Mouse (Mus musculus) neural tube, embryonic 11.5 days (tissue): ENCODE measurements around the gene Ifitm7. TPM values are rescaled to one million over a fixed set of nuclear protein-coding genes. Genes with fewer than 3 reads are reported as not detected.

ENCODE experiments used
- ATAC-seq: fragments of 200-750 bp; cut with Nextera tagmentation; 2 replicates; pipeline ENCODE4 v1.8.0; 2017; ENCODE audit warnings: moderate number of reproducible peaks, mild to moderate bottlenecking, moderate TSS enrichment, moderate library complexity; ENCODE audit not compliant: insufficient read depth, low FRiP score, low TSS enrichment
- DNase-seq: peaks from one replicate; pipeline ENCODE4 v3.0.0-alpha.2; 2015; ENCODE audit warnings: low spot score
- H3K27ac ChIP-seq: fragments of 300-500 bp; sonication (generic); 2 replicates; pipeline ENCODE4 v1.5.1; 2014; ENCODE audit warnings: low read depth, mild to moderate bottlenecking, low read length
- H3K27me3 ChIP-seq: fragments of 300-500 bp; sonication (generic); 2 replicates; pipeline ENCODE4 v1.6.1; 2014; ENCODE audit warnings: mild to moderate bottlenecking, low read length, mixed read lengths; ENCODE audit not compliant: control insufficient read depth, insufficient read depth
- H3K36me3 ChIP-seq: fragments of 300-500 bp; sonication (generic); 2 replicates; pipeline ENCODE4 v1.6.1; 2014; ENCODE audit warnings: mild to moderate bottlenecking, low read length, moderate library complexity, mixed read lengths; ENCODE audit not compliant: control insufficient read depth, insufficient read depth
- H3K4me1 ChIP-seq: fragments of 300-500 bp; sonication (generic); 2 replicates; pipeline ENCODE4 v1.6.1; 2014; ENCODE audit warnings: low read length, mixed read lengths; ENCODE audit not compliant: control insufficient read depth, insufficient read depth
- H3K4me2 ChIP-seq: fragments of 300-500 bp; sonication (generic); 2 replicates; pipeline ENCODE4 v1.6.1; 2014; ENCODE audit warnings: low read depth, mild to moderate bottlenecking, moderate library complexity
- H3K4me3 ChIP-seq: fragments of 300-500 bp; sonication (generic); 2 replicates; pipeline ENCODE4 v1.5.1; 2014; ENCODE audit warnings: low read depth, low read length
- H3K9ac ChIP-seq: fragments of 300-500 bp; sonication (generic); 2 replicates; pipeline ENCODE4 v1.6.1; 2014; ENCODE audit warnings: mild to moderate bottlenecking, low read length
- H3K9me3 ChIP-seq: fragments of 300-500 bp; sonication (generic); 2 replicates; pipeline ENCODE4 v1.6.1; 2016; ENCODE audit warnings: low read length; ENCODE audit not compliant: control insufficient read depth
- WGBS: fragments of 180-500 bp; shearing (Covaris S2); extraction: QIAGEN DNeasy Blood & Tissue Kit; methylation state at CpG from one replicate; pipeline ENCODE4 v1.1.7; 2014; 5-methylcytosine and 5-hydroxymethylcytosine counted together
- polyA plus RNA-seq: library from polyadenylated mRNA; unstranded; fragments of >200 nt; fragmentation: Nextera tagmentation; extraction: Ambion mirVana; gene quantifications from 2 replicates; pipeline ENCODE4 v1.2.1, GENCODE M21; 2014

The Ifitm7 gene
- polyA plus RNA-seq: 0.89 TPM in 1 of 2 replicates, not detected in the other

- DNase-seq (peak; percentile 64), ATAC-seq (peak; percentile 82)
- no peaks in the 10 kb centered on the region for H3K9me3 ChIP-seq
- under 1% methylated on average over 31 of the region's 31 CpGs for WGBS
- peak within 1 kb of the TSS; percentile 48 for H3K4me3 ChIP-seq
- no peaks in the 10 kb centered on the region for H3K36me3 ChIP-seq
- H3K27ac ChIP-seq: peak within 1 kb of the TSS; percentile 45
- H3K9ac ChIP-seq: peak within 1 kb of the TSS; percentile 80
- H3K27me3 ChIP-seq: no peaks in the 10 kb centered on the region
- peak within 1 kb of the TSS; percentile 71 for H3K4me2 ChIP-seq
- no peaks in the 10 kb centered on the region for H3K4me1 ChIP-seq
Measured at GRCm38 (mm10) chr16:13986574-13987478, at the start of gene Ifitm7, which contains the start of gene 2900011O08Rik. Gene Ifitm7 (minus strand): TSS chr16:13986888. Gene 2900011O08Rik (plus strand): TSS chr16:13986604.

GRCm38 (mm10) chr16:14033076-14033475 is 46.4 kb upstream of the Ifitm7 start:
- H3K27ac ChIP-seq: no peak overlapping the region
- no peaks in the 10 kb centered on the region for H3K36me3 ChIP-seq
- no peak overlapping the region for H3K4me2 ChIP-seq
- no peaks in the 10 kb centered on the region for H3K27me3 ChIP-seq
- WGBS: 87% methylated on average over 4 of the region's 4 CpGs
- no peaks in the 10 kb centered on the region for H3K4me1 ChIP-seq
- no peak overlapping the region for H3K4me3 ChIP-seq
- ATAC-seq (no peak), DNase-seq (no peak)
- no peak overlapping the region for H3K9ac ChIP-seq
- H3K9me3 ChIP-seq: no peaks in the 10 kb centered on the region

- Histone ChIP-seq H3K4me3 (no peak overlapping the region), H3K9ac (no peak overlapping the region), H3K4me1 (no peaks in the 10 kb centered on the region), H3K9me3 (no peaks in the 10 kb centered on the region), H3K27ac (no peak overlapping the region), H3K27me3 (no peaks in the 10 kb centered on the region), H3K4me2 (no peak overlapping the region), H3K36me3 (no peaks in the 10 kb centered on the region)
- ATAC-seq (no peak), DNase-seq (no peak)
- WGBS: 86% methylated on average over 4 of the region's 4 CpGs
Measured at GRCm38 (mm10) chr16:14030650-14031049, 44.0 kb upstream of the Ifitm7 start.

GRCm38 (mm10) chr16:14029851-14030250 is 43.2 kb upstream of the Ifitm7 start:
- Histone ChIP-seq H3K4me3 (no peak overlapping the region), H3K9ac (no peak overlapping the region), H3K4me2 (no peak overlapping the region), H3K9me3 (no peaks in the 10 kb centered on the region), H3K4me1 (no peaks in the 10 kb centered on the region), H3K36me3 (no peaks in the 10 kb centered on the region), H3K27ac (no peak overlapping the region), H3K27me3 (no peaks in the 10 kb centered on the region)
- 84% methylated on average over 2 of the region's 2 CpGs for WGBS
- no peak for DNase-seq
- ATAC-seq: no peak

GRCm38 (mm10) chr16:14029072-14029471 is 42.4 kb upstream of the Ifitm7 start:
- Histone ChIP-seq H3K4me2 (no peak overlapping the region), H3K27ac (no peak overlapping the region), H3K9ac (no peak overlapping the region), H3K9me3 (no peaks in the 10 kb centered on the region), H3K36me3 (no peaks in the 10 kb centered on the region), H3K4me3 (no peak overlapping the region), H3K27me3 (no peaks in the 10 kb centered on the region), H3K4me1 (no peaks in the 10 kb centered on the region)
- no peak for ATAC-seq
- 73% methylated on average over 2 of the region's 2 CpGs for WGBS
- DNase-seq: no peak

- Histone ChIP-seq H3K9me3 (no peaks in the 10 kb centered on the region), H3K4me2 (no peak overlapping the region), H3K36me3 (no peaks in the 10 kb centered on the region), H3K4me1 (no peaks in the 10 kb centered on the region), H3K4me3 (no peak overlapping the region), H3K9ac (no peak overlapping the region), H3K27ac (no peak overlapping the region), H3K27me3 (no peaks in the 10 kb centered on the region)
- no peak for ATAC-seq
- 36% methylated on average over 2 of the region's 2 CpGs for WGBS
- DNase-seq: no peak
Measured at GRCm38 (mm10) chr16:14025091-14025990, 38.7 kb upstream of the Ifitm7 start.

GRCm38 (mm10) chr16:14021166-14021822 is 34.6 kb upstream of the Ifitm7 start:
- no peaks in the 10 kb centered on the region for H3K4me1 ChIP-seq
- no peaks in the 10 kb centered on the region for H3K36me3 ChIP-seq
- no peak overlapping the region for H3K4me2 ChIP-seq
- H3K9me3 ChIP-seq: no peaks in the 10 kb centered on the region
- no peak overlapping the region for H3K4me3 ChIP-seq
- WGBS: 83% methylated on average over 3 of the region's 3 CpGs
- no peak overlapping the region for H3K9ac ChIP-seq
- no peak for DNase-seq
- ATAC-seq: no peak
- H3K27ac ChIP-seq: no peak overlapping the region
- no peaks in the 10 kb centered on the region for H3K27me3 ChIP-seq

- no peak overlapping the region for H3K4me3 ChIP-seq
- no peaks in the 10 kb centered on the region for H3K4me1 ChIP-seq
- WGBS: 82% methylated on average over 8 of the region's 8 CpGs
- H3K36me3 ChIP-seq: no peaks in the 10 kb centered on the region
- H3K9ac ChIP-seq: no peak overlapping the region
- H3K27ac ChIP-seq: no peak overlapping the region
- H3K9me3 ChIP-seq: no peaks in the 10 kb centered on the region
- no peak for DNase-seq
- H3K4me2 ChIP-seq: no peak overlapping the region
- no peak for ATAC-seq
- H3K27me3 ChIP-seq: no peaks in the 10 kb centered on the region
Measured at GRCm38 (mm10) chr16:14017306-14017705, 30.6 kb upstream of the Ifitm7 start.
